Mouse (Mus musculus) lung, embryonic 16.5 days (tissue): ENCODE results near the gene Spata45. TPM values are rescaled to one million over a fixed set of nuclear protein-coding genes. Genes with fewer than 3 reads are reported as not detected.

Source experiments
- ATAC-seq: fragments of 200-750 bp; cut with Nextera tagmentation; 2 replicates; pipeline ENCODE4 v1.8.0; 2017; ENCODE audit warnings: low read depth, mild to moderate bottlenecking, moderate library complexity
- H3K27ac ChIP-seq: fragments of 300-500 bp; sonication (generic); 2 replicates; pipeline ENCODE4 v1.5.1; 2014; ENCODE audit warnings: mild to moderate bottlenecking, control low read depth, low read length
- H3K27me3 ChIP-seq: fragments of 300-500 bp; sonication (generic); 2 replicates; pipeline ENCODE4 v1.6.1; 2014; ENCODE audit warnings: low read depth, low read length, mixed read lengths; ENCODE audit not compliant: control insufficient read depth, insufficient read depth
- H3K36me3 ChIP-seq: fragments of 300-500 bp; sonication (generic); 2 replicates; pipeline ENCODE4 v1.6.1; 2014; ENCODE audit warnings: low read length; ENCODE audit not compliant: control insufficient read depth, insufficient read depth
- H3K4me1 ChIP-seq: fragments of 300-500 bp; sonication (generic); replicated peaks from 2 replicates; pipeline ENCODE4 v1.6.1; 2014; ENCODE audit warnings: low read length, mixed read lengths; ENCODE audit not compliant: control insufficient read depth, insufficient read depth
- H3K4me2 ChIP-seq: fragments of 300-500 bp; sonication (generic); 2 replicates; pipeline ENCODE4 v1.6.1; 2014; ENCODE audit warnings: low read depth, low read length, control low read depth
- H3K4me3 ChIP-seq: fragments of 300-500 bp; sonication (generic); 2 replicates; pipeline ENCODE4 v1.5.1; 2014; ENCODE audit warnings: mild to moderate bottlenecking, low read length, control low read depth
- H3K9ac ChIP-seq: fragments of 300-500 bp; sonication (generic); 2 replicates; pipeline ENCODE4 v1.6.1; 2014; ENCODE audit warnings: low read length, control low read depth
- H3K9me3 ChIP-seq: fragments of 300-500 bp; sonication (generic); 2 replicates; pipeline ENCODE4 v1.6.1; 2016; ENCODE audit warnings: low read length; ENCODE audit not compliant: control insufficient read depth
- WGBS: fragments of 180-500 bp; shearing (Covaris S2); extraction: QIAGEN DNeasy Blood & Tissue Kit; methylation state at CpG from one replicate; pipeline ENCODE4 v1.1.7; 2014; 5-methylcytosine and 5-hydroxymethylcytosine counted together
- polyA plus RNA-seq: library from polyadenylated mRNA; unstranded; fragments of >200 nt; fragmentation: Nextera tagmentation; extraction: Ambion mirVana; gene quantifications from 2 replicates; pipeline ENCODE4 v1.2.1, GENCODE M21; 2015

Spata45 gene
- polyA plus RNA-seq, 1 experiment from 2014 or later, result not detected

DNA sequence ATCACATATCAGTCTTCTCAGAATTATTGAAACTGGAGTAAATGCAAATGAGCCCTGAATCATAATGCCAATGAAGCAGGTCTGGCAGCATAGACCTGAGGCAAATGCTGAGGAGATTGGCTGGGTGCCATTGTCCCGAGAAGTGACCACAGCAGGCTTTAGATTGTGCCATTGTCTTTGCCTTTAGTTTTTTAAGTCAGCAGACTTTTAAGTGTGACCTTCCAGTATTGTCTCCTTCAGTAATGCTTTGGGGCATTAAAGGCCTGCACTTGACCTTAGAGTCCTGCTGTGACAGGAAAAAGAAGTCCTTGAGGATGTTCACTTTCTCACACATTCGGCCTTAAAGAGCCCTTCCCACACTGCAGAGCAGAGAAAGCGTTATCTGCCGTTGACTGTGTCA lies 33.8 kb downstream of the Spata45 start:
- Histone ChIP-seq H3K4me1 (no peaks in the 10 kb centered on the region), H3K4me3 (no peak overlapping the region), H3K4me2 (no peak overlapping the region), H3K27me3 (no peaks in the 10 kb centered on the region), H3K27ac (no peak overlapping the region), H3K9me3 (no peaks in the 10 kb centered on the region), H3K36me3 (peaks cover 45% of the 10 kb centered on the region), H3K9ac (no peak overlapping the region)
- no peak for ATAC-seq
- WGBS, result 85% methylated on average over 4 of the region's 4 CpGs

- no peaks in the 10 kb centered on the region for H3K9me3 ChIP-seq
- peaks cover 40% of the 10 kb centered on the region for H3K36me3 ChIP-seq
- no peak overlapping the region for H3K9ac ChIP-seq
- H3K27ac ChIP-seq, result no peak overlapping the region
- no peak for ATAC-seq
- H3K4me2 ChIP-seq, result no peak overlapping the region
- 81% methylated on average over 6 of the region's 6 CpGs for WGBS
- H3K4me1 ChIP-seq, result no peaks in the 10 kb centered on the region
- H3K27me3 ChIP-seq, result no peaks in the 10 kb centered on the region
- H3K4me3 ChIP-seq, result no peak overlapping the region
Measured at GRCm38 (mm10) chr1:191071613-191072012, 35.2 kb downstream of the Spata45 start.

- no peaks in the 10 kb centered on the region for H3K4me1 ChIP-seq
- H3K27ac ChIP-seq, result peak overlapping the region; percentile 38; the same call in 1 of the 2 replicates
- 88% methylated on average over 16 of the region's 16 CpGs for WGBS
- no peak overlapping the region for H3K4me3 ChIP-seq
- H3K27me3 ChIP-seq, result no peaks in the 10 kb centered on the region
- H3K9ac ChIP-seq, result no peak overlapping the region
- H3K9me3 ChIP-seq, result no peaks in the 10 kb centered on the region
- peak; percentile 15; the same call in 1 of the 2 replicates for ATAC-seq
- H3K4me2 ChIP-seq, result no peak overlapping the region
- H3K36me3 ChIP-seq, result peaks cover 43% of the 10 kb centered on the region
Measured at GRCm38 (mm10) chr1:191072329-191072913, 36.0 kb downstream of the Spata45 start.

DNA sequence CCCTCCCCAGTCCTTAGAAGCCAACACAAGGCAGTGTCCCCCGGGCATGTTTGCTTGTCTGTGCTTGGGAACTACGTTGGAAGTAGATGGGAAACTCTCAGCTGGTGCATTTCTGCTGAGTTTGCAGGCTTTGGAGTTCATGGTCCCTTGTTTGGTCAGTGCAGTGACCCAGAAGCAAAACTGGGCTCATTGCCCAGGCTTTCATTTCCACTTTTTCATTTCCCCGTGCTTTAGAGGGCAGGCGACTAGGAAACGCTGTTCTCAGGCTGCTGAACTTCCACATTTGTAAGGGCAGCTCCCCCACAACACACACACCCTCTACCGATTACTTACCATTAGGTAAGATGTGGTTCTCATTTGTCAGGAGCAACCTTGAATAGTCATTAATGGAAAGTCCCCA lies 36.6 kb downstream of the Spata45 start:
- Histone ChIP-seq H3K4me1 (no peaks in the 10 kb centered on the region), H3K27me3 (no peaks in the 10 kb centered on the region), H3K36me3 (peaks cover 45% of the 10 kb centered on the region), H3K9ac (no peak overlapping the region), H3K4me3 (no peak overlapping the region), H3K27ac (peak overlapping the region; percentile 38; the same call in 1 of the 2 replicates), H3K9me3 (no peaks in the 10 kb centered on the region), H3K4me2 (no peak overlapping the region)
- WGBS, result 47% methylated on average over 6 of the region's 6 CpGs
- peak; percentile 49; the same call in 1 of the 2 replicates for ATAC-seq

DNA sequence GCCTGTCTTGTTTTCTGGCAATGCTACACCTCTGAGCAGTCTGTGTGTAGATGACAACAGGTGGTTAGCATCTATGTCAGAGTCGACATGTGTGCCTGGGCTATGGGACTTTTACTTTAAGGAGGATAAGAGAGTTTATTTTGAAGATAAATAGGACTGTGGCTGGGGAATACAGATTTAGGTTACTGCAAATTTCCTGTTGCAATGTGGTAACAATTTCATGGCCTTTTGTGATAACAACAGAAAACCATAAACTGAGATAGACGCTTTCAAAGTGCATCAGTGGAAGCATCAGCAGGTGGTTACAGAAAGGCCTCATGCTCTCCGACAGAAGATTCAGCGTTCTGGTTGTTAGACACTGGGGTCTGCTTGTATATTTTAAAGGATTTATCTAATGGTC lies 37.0 kb downstream of the Spata45 start:
- Histone ChIP-seq H3K9me3 (no peaks in the 10 kb centered on the region), H3K27ac (no peak overlapping the region), H3K4me3 (no peak overlapping the region), H3K9ac (no peak overlapping the region), H3K4me1 (no peaks in the 10 kb centered on the region), H3K27me3 (no peaks in the 10 kb centered on the region), H3K36me3 (peaks cover 46% of the 10 kb centered on the region), H3K4me2 (no peak overlapping the region)
- 72% methylated on average over 4 of the region's 4 CpGs for WGBS
- ATAC-seq, result no peak

GRCm38 (mm10) chr1:191075199-191075883 lies 38.9 kb downstream of the Spata45 start:
- Histone ChIP-seq H3K36me3 (peaks cover 39% of the 10 kb centered on the region), H3K27ac (no peak overlapping the region), H3K4me2 (no peak overlapping the region), H3K27me3 (no peaks in the 10 kb centered on the region), H3K9me3 (no peaks in the 10 kb centered on the region), H3K4me1 (no peaks in the 10 kb centered on the region), H3K4me3 (no peak overlapping the region), H3K9ac (no peak overlapping the region)
- peak; percentile 47; the same call in 1 of the 2 replicates for ATAC-seq
- WGBS, result 44% methylated on average over 10 of the region's 10 CpGs

- no peaks in the 10 kb centered on the region for H3K27me3 ChIP-seq
- peaks cover 20% of the 10 kb centered on the region; the same call in 1 of the 2 replicates for H3K36me3 ChIP-seq
- H3K27ac ChIP-seq, result no peak overlapping the region
- ATAC-seq, result no peak
- WGBS, result 73% methylated on average over 8 of the region's 8 CpGs
- H3K4me2 ChIP-seq, result no peak overlapping the region
- H3K4me1 ChIP-seq, result no peaks in the 10 kb centered on the region
- H3K4me3 ChIP-seq, result no peak overlapping the region
- no peaks in the 10 kb centered on the region for H3K9me3 ChIP-seq
- no peak overlapping the region for H3K9ac ChIP-seq
Measured at GRCm38 (mm10) chr1:191083230-191083629, 46.8 kb downstream of the Spata45 start.

DNA sequence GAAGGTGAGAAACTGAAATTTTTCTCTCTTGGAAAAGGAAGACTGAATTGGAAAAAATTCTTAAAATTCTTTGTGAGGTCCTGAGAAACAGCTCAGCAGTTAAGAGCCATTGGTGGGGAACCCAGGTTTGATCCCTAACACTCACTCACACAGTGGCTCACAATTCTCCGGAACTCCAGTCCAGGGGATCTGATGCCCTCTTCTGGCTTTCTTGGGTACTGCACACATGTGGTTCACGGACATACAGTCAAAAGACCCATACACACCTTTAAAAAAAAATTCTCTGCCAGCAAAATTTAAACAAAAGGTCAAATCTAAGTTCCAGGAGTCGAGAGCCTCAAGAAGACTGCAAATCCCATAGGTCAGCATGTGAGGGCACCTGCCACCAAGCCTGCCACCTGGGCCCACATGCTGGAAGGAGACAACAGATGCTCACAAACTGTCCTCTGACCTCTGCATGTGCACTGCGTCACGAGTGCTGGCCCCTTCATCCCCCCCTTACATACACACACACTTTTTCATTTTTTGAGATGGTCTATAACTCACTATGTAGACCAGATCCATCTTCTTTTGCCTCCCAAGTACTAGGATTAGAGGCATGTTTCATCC lies 48.6 kb downstream of the Spata45 start:
- no peak for ATAC-seq
- WGBS, result 64% methylated on average over 5 of the region's 5 CpGs
- H3K4me1 ChIP-seq, result no peaks in the 10 kb centered on the region
- no peak overlapping the region for H3K4me2 ChIP-seq
- no peak overlapping the region for H3K4me3 ChIP-seq
- peaks cover 16% of the 10 kb centered on the region; the same call in 1 of the 2 replicates for H3K36me3 ChIP-seq
- no peaks in the 10 kb centered on the region for H3K27me3 ChIP-seq
- H3K9me3 ChIP-seq, result no peaks in the 10 kb centered on the region
- H3K9ac ChIP-seq, result no peak overlapping the region
- H3K27ac ChIP-seq, result no peak overlapping the region

DNA sequence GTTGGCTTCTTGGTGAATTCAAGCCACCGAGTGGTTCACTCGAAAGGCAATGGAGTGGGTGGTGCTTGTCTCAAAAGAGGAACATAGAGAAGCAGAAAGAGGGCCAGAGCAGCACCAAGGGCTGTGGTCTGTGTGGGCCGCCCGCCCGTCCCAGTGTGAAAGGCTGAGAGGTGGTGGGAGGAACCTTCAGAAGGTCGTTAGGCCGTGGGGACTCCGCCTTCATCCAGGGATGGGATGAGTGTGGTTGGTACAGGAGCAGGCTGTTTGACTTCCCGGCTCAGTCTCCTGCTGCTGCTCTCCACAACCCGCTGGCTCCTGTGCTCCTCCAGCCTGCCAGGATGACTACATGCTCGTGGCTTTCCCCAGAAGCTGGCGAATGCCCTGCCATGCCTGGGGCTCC lies 49.2 kb downstream of the Spata45 start:
- H3K27ac ChIP-seq, result no peak overlapping the region
- H3K9me3 ChIP-seq, result no peaks in the 10 kb centered on the region
- H3K4me1 ChIP-seq, result no peaks in the 10 kb centered on the region
- no peak overlapping the region for H3K4me2 ChIP-seq
- 75% methylated on average over 12 of the region's 12 CpGs for WGBS
- H3K27me3 ChIP-seq, result no peaks in the 10 kb centered on the region
- H3K9ac ChIP-seq, result 0 out of 2 replicates have a peak overlapping the region, but pooled peaks have one; percentile 11
- H3K36me3 ChIP-seq, result peaks cover 10% of the 10 kb centered on the region; the same call in 1 of the 2 replicates
- no peak overlapping the region for H3K4me3 ChIP-seq
- no peak for ATAC-seq
